Mouse (Mus musculus) testis, postnatal 10 days (tissue): ENCODE measurements around the gene Slc35b2.

ENCODE experiments used
- DNase-seq: peaks from one replicate; pipeline ENCODE4 v3.0.0; 2021; ENCODE audit warnings: low spot score

Slc35b2 gene

DNA sequence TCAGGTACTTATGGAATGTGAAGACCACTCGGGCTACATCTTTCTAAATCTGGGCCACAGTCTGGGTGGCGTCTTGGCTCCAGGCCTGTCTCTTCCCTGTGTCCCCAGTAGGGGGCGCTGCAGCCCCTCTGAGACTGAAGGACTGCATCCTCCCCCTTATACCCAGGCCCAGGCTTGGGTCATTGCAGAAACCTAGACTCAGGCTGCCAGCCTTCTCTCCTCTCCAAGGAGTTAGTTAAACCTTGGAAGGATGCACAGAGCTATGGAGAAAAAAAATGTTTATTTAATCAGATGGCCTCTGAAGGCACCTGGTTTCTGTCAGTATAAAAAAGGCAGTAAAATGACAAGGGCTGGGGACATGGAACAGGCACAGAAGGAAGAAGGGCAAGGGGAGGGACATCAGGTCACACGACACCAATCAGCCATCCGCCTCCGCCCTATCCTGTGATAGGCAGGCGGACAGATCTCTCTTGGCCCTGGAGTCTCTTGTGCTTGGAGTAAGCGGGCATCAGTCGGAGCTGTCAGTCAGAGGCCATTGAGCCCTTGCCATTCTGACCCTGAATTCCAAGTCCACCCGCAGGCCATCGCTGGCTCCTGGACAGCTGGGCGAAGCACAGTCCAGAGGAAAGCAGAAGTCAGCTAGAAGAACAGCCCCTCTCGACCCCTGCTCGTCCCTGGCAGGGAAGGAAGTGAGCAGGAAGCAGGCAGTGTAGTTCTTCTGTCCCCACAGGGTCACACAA is 21.4 kb downstream of the Slc35b2 start:
- DNase-seq = peak; percentile 91

DNA sequence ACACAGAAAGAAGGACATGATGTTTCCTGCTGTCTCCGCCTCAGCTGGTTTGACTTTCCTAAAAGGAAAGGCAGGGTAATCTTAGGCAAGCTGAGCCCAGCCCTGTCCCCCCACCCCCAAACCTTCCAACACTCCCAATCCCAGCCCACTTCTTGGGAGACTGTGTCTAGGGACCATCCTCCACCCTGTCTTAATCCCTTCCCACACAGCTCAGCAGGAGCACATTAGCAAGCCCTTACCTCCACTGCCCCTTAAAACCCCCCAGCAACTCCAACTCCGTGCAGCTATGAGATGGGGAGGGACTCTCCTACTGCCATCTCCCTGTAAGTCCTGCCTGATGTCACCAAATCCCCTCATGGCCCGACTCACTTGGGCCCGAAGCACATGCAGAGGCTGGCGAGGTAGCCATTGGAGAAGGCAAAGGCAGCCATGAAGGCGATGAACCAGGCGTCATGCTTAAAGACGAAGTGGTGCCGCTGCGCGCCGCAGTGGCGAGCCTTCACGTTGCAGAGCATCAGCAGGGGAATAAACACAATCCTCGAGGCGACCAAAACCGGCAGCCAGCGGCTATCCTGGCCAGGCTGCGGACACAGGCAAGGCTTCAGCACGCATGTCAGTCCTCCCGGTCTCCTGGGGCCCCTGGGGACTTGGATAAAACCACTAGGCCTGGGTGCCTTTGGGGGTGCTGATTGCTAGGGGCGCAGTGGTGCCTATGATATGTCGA is 22.2 kb downstream of the Slc35b2 start:
- DNase-seq = no peak

DNA sequence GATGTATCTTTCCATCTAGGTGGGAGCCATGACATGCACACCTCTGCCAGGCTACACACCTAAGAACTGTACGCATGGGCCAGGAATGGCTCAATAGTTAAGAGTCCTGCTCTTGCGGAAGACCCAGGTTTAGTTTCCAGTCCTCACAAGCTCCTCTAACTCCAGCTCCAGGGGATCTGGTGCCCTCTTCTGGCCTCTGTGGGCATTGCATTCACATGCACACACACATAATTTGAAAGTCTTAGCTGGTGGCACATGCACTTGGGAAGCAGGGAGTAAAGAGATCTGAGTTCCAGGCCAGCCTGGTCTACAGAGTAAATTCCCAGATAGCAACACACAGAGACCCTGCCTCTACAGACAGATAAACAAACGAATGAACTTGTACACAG is 22.8 kb downstream of the Slc35b2 start:
- no peak for DNase-seq

DNA sequence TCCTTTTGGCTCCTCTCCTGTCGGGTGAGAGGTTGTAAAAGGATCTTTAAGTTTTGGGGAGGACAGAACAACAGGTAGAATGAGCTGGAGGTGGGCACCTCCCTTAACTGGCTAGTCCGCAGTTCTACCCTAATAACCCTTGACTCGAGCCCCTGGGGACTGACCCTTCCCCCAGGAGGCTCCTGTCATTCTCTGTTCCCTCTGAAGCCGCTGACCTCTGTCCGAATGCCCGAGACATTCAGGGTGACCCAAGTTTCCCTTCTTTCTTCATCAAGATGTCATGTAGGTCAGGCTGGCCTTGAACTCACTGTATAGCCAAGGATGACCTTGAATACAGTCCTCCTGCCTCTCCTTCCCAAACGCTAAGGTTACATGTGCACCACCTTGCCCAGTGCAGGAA is 24.7 kb downstream of the Slc35b2 start:
- no peak for DNase-seq

DNA sequence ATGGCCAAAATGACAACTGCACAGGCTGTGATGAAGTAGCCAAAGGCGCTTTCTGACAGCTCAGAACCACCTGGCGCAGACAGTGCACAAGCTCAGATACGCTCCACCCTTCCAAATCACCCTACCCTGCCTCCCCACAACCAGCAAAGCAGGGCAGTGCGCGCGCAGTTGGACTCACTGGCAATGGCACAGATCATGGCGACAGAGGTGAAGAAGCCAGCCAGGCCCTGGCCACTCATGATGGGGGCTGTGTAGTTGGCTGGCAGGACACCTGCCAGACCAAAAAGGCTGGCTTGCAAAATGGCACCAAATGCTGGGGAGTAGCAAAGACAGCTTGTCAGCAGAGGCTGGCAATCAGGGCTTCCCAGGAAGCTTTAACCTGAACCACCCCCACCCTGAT is 25.6 kb downstream of the Slc35b2 start:
- peak; percentile 39 for DNase-seq

DNA sequence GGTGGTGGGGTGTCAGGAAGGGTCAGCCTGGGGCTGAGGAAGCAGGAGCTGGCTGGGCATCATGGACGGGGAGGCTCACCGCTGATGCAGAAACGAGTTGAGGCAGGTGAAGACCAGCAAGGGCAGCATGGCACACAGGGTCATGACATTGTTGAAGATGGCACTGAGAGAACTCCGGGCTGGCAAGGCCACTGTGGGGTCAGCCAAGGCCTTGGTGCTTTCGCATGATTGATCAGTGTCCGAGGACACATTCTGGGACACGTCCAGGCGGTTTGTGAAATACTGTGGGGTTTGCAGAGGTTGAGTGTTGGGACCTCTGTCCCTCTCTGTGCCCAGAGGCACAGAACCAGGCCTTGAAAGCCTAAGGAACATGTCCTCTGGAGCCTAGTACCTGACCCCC is 26.2 kb downstream of the Slc35b2 start:
- peak; percentile 41 for DNase-seq

DNA sequence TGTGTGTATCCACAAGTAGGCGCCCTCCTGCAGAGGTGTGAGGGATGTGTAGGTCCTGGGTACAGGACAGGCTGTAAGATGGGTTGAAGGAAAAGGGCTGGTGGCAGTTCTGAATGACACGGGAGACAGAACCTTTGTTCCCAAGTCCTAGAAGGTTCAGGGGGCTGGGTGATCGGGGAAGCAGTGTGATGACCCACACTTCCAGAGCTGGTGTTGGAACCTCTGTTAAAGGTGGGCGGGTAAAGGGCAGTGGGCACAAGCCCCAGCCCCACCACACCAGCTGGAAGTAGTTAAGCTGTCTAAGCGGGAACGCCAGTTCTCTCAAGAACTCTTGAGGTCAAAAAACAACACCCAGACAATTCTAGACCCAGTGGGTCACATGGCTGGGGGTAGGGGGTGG is 26.7 kb downstream of the Slc35b2 start:
- peak; percentile 37 for DNase-seq

DNA sequence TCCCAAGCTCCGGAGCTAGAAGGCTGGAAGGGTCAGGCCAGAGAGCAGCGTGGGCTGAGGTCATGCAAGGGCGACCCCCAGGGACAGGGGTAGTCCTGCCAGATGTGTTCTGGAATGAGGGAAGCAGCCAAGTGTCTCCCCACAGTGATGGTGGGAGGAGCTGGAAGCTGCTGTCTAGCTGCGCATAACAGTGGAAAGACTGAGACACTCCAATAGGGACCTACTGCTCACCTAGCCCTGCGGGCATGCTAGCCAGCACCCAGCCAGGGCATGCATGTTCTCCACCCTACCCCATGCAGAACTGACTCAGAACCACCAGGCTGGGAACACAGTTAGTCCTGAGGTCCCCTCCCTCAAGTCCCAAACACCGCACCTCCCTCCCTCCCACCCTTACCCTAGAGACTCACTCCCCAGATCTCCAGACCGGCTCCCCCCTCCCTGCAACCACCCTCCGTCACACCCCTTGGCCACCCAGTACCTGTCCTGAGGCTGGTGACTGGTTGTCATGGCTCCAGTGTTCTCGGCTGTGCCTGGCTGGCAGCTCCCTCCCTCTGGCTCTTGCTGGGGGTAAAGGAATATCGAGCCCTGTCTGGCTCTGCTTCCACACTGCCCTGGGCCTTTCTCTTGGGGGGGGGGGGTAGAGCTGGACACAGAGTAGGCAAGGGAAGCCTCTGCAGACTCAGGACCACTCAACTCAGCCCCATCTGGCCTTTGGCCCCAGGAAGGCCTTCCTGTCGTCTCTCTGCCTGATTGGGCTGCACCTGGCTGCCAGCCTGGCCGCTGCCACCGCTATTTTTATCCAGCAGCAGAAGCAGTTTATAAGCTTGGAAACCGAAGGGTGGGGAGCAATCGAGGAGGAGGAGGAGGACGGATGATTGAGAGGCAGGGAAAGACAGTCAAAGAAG is 28.3 kb downstream of the Slc35b2 start:
- DNase-seq = peak; percentile 72

DNA sequence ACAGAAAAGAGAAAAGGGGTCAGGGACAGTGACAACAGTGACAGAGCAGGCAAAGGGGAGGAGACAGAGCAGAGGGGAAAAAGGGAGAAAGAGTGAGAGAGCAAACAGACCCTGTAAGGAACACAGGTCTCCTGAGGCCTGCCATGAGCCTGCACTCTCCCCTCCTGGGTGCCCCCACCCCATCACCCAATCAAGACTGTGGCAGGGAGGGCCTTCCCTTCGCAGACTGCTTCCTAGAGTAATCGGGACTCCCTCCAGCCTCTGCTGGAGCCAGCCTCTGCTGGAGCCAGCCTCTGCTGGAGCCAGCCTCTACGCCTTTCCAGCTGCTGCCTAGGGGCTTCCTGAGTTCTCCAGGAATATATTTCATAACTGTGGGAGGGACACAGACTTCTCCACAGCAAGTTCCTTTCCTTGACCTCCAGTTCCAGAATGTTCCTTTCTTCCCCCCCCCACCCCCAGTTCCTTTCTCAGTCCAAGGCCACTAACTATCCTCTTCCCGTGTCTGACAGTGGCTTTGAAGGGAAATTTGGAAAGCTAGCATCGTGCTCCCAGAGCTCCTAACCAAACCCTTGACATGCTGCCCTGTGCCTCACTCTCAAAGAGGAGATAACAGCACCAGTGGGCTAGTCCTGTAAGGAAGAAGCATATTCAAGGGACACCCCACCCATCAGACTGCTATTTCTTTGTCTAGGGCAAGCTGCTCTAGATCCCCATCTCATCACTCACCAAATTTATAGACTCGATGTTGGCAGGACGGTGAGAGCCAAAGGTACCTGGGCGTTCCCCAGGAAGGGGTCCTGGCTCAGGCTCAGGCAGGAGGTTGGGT is 29.1 kb downstream of the Slc35b2 start:
- peak; percentile 70 for DNase-seq

DNA sequence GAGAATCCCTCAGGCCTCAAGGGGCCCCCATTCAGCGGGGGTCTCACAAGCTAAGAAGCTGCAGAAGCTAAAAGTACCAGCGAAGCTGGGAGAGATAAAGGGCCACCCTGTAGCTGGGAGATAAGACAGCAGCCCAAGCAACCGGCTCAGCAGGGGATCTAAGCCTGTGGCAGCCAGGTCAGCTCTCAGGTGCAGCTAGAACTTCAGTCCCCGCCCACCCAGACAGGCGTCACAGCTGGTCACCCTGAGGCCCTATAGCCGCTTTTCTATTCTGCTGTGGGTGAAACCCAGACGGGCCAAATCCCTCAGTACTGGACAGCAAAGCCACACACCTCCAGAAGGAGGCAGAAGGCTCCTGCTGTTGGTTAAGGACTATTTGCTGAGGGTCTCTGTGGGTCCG is 29.8 kb downstream of the Slc35b2 start:
- DNase-seq = peak; percentile 62

DNA sequence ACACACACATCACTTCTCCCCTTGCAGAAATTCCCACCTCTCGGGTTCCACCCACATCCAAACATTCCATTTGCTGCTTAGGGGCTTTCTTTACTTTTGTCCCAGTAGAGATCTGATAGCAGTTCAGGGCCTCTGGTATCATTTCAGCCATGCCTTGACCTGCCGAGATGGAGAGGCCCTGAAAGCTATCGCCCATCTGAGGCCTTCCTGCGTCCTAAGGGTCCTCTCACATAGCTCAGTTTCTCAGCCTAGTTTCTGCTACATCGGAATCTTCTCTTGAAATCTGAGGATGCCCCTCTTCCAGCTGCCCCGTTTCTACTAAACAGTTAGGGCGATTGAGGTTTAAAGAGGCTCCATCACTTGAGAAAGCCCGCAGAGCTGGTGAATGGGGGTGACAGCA is 30.5 kb downstream of the Slc35b2 start:
- no peak for DNase-seq

DNA sequence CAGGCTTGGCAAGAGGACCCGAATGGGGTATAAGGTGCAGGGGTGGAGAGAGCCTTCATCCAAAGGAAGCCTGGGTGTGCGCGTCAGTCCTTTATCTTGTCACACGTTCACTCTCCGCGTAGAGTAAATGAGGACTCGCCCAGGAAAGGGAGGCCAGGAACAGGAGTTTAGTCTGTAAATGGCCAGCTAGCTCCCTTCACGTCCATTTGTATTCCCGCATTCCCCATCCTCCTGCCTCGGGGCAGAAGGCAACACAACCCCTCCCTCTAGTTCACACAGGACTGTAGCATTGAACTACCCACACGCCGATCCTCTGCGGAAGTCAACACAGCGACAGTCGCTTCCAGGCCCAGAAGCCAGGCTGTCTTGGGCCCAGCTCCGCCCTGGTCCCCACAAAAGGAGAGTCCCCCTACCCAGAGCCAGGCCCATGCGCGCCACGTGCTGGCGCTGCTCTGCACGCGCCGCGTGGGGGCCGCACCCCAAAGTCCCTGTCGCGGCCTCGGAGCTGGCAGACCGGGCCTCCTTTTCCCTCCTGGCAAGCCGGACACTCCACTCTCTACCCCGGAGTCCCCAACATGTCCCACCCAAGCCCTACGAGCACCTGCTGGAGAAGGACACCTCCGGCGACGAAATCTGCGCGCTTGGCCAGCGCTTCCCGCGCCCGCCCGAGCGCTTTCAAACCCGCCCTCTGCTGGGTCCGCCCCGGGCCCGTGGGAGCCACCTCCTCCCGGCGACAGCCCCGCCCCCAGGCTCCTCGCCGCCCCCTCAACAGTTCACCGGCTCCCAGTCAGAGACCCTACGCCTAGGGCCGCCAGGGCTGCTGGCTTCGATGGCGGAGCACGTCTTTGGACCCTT is 31.4 kb downstream of the Slc35b2 start:
- peak; percentile 93 for DNase-seq

DNA sequence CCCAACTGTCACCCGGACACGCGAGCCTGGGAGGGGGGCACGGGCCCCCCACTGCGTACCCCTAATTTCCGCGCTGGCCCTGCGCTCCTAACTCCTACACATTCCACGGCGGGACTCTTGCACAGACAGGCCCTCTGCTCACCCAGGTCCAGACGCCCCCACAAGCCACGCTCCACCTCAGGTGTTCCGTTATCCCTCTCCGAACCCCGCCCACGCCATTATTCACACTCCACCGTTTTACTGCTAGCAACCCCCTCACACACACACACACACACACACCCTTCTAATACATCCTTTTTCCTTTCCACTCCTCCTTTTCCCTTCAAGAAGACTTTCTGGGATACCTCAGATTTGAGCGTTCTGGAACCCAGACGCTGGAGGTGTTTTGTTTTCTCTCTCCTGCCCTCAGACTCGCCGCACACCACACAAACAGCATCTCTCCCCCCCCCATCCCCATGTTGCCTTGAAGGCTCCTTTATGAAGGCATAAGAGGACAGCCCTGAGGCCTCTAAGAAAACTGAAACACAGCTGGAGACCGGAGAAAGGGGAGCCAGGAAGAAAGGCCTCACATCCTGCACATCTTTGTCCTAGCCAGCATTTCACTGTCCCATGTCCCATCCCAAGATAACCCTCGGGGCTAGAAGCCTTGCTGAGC is 32.2 kb downstream of the Slc35b2 start:
- no peak for DNase-seq

DNA sequence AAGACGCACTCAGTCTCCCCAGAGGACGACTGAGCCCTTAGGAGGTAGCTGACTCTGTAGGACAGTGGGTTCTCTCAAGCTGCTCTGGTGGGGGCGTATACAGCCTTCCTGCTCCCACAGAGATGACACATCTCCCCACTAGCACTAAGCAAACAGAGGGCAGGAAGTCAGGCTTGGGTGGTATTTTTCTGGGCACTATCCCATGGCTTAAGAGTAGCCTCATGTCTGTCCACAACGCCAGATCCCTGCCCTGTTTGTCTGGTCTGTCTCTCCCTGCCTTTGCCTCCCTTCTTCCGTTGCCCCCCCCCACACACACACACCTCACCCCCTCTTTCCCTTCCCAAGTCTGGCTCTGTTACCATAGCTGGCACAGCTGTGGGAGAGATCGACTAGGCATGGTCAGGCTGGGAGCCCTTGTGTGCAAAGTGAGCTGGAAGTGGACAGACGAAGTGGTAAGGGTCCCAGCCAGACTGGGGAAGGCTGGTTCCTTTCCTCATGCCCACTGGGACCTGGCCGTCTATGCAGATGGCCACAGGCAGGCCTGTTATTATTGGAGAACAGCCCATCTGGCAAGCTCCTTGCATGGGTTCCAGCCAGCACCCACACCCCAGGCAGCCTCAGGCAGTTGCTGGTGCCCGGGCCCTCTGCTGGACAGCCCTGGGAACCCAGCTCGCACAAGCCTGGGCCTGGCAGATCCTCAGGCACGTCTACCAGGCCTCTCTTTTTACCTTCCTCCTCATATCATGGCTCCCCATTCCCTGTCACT is 33.1 kb downstream of the Slc35b2 start:
- peak; percentile 84 for DNase-seq

DNA sequence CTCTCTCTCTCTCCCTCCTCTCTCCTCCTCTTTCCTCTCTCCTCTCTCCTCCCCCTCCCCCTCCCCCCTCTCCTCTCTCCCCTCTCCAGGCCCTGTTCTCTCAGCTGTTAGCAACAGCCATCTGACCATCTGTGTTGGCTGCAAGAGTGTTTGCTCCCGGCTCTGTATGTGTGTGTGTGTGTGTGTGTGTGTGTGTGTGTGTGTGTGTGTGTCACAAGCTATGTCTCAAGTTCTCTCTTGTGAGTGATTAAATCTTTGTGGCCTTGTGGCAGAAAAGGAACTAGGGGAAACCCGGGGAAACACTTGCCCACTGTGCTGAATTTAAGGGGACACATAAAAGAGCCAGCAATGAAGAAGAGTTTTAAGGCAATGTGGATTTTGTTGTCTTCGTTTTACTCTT is 34.1 kb downstream of the Slc35b2 start:
- peak; percentile 54 for DNase-seq

DNA sequence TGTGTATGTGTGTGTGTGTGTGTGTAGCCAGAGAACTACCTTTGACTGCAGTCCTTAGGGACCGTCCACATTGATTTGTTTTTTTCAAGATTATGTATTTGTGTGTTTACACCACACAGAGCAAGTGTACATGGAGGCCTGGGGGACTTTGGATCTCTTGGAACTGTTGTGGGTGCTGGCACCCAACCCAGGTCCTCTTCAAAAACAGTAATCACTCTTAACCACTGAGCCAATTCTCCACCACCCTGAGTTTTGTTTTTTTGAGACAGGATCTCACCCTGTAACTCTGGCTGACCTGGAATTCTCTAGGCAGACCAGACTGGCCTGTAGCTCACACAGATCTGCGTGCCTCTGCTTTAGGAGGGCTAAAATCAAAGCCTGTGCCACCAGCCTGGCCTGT is 34.7 kb downstream of the Slc35b2 start:
- DNase-seq = peak; percentile 38

DNA sequence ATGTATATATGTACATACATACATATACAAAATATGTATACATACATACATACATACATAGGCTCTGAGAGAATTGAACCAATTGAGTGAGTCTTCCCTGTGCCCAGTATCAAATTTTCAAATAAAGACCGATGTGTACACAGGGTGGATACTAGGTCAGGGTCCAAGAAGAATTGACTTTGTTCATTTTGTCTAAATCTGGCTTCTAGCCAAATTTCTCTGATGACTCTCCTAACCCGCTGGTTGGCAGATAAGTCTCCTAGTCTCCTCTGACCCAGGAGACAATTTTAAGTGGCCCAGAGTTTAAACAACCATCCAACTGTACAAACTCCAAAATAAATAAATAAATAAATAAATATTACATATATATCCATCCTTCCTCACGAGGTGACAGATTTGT is 35.2 kb downstream of the Slc35b2 start:
- DNase-seq = no peak

DNA sequence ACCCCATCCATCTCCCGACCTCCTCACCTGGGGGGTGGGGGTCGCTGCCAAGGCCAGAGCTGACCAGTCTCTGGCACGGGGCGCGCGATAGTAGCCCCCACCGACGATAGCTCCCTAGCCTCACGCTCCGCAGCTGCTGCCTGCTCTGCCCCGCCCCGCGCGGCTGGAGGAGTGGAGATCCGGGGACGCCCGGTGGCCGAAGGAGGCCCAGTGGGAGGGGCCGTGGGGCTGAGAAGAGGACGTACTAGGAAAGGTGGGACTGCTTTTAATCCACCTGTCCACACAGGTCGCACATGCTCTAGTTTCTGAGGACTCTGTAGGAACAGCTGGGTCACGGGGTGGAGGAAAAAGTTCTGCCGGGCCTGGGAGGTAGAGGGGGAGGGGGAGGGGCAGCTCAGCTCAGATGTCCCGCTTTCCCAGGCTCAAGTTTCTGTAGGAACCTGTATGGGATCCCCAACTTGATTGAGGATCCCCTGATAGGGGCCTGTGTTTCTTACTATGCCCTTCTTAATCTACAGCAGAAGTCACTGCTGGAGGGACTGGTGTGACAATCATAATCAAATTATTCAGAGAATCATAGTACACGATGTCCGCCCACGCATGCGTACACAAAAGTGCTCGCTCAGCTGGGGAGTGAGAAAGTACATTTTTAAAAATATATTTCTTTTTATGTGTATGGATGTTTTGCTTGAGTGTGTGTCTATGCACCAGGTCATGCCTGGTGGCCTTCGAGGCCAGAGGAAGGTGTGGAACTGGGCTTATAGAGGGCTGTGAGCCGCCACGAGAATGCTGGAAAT is 36.0 kb downstream of the Slc35b2 start, which contains the start of gene Slc29a1:
Slc29a1 (minus strand) TSS at position 161 of the 797 bp plus-strand sequence.
- DNase-seq = peak; percentile 89

DNA sequence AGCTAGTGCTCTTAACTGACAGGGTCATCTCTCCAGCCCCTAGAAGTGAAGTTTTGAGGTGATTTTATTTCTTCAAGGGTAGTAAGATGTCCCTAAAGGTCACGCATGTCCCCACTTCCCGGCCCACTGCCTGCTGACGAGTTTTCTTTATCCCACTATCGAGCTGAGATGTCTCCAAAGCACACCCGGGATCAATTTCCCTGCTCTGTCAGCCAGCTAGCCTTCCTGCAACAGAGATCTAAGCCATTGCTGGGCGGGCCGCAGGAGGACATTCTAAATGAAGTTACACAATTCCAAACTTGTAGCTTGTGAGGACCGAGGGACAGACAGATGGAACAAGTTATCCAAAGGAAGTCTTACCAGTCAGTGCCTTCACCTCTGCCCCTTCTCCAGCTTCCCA is 36.6 kb downstream of the Slc35b2 start:
- peak; percentile 40 for DNase-seq
